Mouse (Mus musculus): ENCODE data around the gene Casz1. TPM values are rescaled to one million over a fixed set of nuclear protein-coding genes. Genes with fewer than 3 reads are reported as not detected.

Gene Casz1
- polyA plus RNA-seq, 1 experiment from 2014 or later, result 6.3 TPM

DNA sequence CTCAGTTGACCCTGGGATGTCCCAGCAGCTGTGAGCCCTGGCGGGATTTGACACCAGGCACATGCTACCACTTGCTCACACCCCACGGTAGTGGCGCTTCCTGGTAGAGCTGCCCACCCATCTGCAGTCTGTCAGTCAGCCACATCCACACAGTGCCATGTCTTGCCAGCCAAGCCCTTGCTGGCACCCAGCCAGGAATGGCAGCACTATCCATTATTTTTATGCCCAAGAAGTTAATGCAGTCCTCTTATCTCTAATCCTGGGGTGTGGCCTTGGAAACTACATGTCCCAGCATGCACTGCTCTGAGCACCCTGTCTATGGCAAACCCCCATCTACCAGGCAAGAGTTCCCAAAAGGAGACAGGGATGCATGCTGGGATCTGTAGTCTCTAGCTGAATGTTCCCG lies 141.2 kb downstream of the Casz1 start:
- H3K27ac ChIP-seq (replicated peaks), result peak overlapping the region; percentile 34; the same call in 1 of the 2 replicates
- H3K4me1 ChIP-seq, result peaks cover 49% of the 10 kb centered on the region
- no peak overlapping the region for H3K4me3 ChIP-seq
- H3K27me3 ChIP-seq (ENCODE audit: low read depth, poor library complexity, severe bottlenecking), result peaks cover 95% of the 10 kb centered on the region
- no peak for DNase-seq (ENCODE audit: low spot score)
- H3K9me3 ChIP-seq (replicated peaks), result no peaks in the 10 kb centered on the region
- H3K36me3 ChIP-seq, result peaks cover 21% of the 10 kb centered on the region
- WGBS, result 81% methylated on average over 4 of the region's 4 CpGs

DNA sequence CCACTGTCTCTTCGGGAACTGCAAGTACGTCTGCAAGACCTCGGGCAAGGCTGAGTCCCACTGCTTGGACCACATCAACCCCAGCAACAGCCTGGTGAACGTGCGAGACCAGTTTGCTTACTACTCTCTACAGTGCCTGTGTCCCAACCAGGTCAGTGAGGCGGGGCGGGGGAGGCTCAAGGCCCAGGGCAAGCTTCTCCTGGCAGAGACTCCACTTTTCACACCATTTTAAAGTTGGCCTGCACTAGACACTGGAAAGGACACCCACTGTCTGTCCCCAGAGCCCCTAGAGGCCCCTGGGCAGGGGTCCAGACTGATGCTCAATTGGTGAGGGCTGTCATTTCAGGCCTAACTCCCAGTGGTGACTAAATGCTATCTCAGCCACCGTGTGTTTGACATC lies 141.8 kb downstream of the Casz1 start:
- peaks cover 46% of the 10 kb centered on the region for H3K4me1 ChIP-seq
- DNase-seq (ENCODE audit: low spot score), result no peak
- WGBS, result 93% methylated on average over 8 of the region's 8 CpGs
- no peak overlapping the region for H3K4me3 ChIP-seq
- H3K27me3 ChIP-seq (ENCODE audit: low read depth, poor library complexity, severe bottlenecking), result peaks cover 96% of the 10 kb centered on the region
- H3K36me3 ChIP-seq, result peaks cover 21% of the 10 kb centered on the region
- H3K9me3 ChIP-seq (replicated peaks), result no peaks in the 10 kb centered on the region
- H3K27ac ChIP-seq (replicated peaks), result no peak overlapping the region

DNA sequence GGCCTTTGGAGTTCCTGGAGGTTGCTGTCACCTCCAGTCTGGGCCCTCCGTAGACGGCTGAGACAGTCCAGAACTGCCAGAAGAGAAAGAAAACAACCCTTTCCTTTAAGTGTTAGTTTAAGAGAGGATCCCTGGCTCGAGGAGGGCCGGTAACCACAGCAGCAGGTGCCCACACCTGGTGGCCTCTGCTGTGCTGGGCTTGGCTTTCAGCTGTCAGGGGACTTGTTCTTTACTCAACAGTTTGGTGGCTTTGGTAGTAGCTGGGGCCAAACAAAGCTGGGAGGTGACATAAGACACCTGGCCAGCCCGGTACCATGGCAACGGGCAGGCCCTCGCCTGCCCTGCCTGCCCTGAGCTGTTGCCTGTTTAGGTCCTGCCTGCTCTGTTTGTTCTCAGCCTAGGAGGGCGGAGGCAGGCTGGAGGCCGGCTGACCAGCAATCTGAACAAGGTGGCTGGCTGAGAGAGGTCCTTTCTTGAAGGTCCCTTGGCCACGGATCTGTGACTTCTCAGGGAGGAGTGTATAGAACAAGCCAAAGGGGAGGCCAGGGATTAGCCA lies 143.7 kb downstream of the Casz1 start:
- no peaks in the 10 kb centered on the region for H3K9me3 ChIP-seq (replicated peaks)
- 53% methylated on average over 10 of the region's 10 CpGs for WGBS
- H3K4me1 ChIP-seq, result peaks cover 47% of the 10 kb centered on the region
- H3K27ac ChIP-seq (replicated peaks), result 0 out of 2 replicates have a peak overlapping the region, but pooled peaks have one; percentile 9
- DNase-seq (ENCODE audit: low spot score), result no peak
- H3K4me3 ChIP-seq, result no peak overlapping the region
- peaks cover 96% of the 10 kb centered on the region for H3K27me3 ChIP-seq (ENCODE audit: low read depth, poor library complexity, severe bottlenecking)
- peaks cover 21% of the 10 kb centered on the region for H3K36me3 ChIP-seq

DNA sequence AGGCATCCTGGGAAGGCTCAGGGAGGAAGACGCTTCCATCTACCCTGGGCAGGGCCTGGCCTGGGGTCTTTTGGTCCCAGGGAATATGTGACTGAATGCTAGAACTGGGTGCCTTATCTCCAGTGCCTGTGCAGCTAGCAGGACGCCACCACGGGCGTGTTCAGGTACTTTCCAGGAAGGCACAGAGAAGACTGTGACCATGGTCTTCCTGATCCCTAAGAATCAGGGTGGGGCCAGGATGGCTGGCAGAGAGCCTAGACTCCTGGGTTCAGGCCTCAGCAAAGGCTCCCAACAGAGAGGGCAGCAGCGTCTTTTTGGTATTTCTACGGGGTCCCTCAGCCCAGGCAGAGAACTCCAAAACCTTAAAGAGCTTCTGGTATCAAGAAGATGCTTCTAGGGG lies 146.3 kb downstream of the Casz1 start:
- no peak for DNase-seq (ENCODE audit: low spot score)
- Histone ChIP-seq H3K4me1 (peaks cover 48% of the 10 kb centered on the region), H3K27me3 (ENCODE audit: low read depth, poor library complexity, severe bottlenecking) (peaks cover 95% of the 10 kb centered on the region), H3K9me3 (replicated peaks) (no peaks in the 10 kb centered on the region), H3K4me3 (no peak overlapping the region), H3K36me3 (peaks cover 13% of the 10 kb centered on the region), H3K27ac (replicated peaks) (no peak overlapping the region)
- 86% methylated on average over 6 of the region's 6 CpGs for WGBS

DNA sequence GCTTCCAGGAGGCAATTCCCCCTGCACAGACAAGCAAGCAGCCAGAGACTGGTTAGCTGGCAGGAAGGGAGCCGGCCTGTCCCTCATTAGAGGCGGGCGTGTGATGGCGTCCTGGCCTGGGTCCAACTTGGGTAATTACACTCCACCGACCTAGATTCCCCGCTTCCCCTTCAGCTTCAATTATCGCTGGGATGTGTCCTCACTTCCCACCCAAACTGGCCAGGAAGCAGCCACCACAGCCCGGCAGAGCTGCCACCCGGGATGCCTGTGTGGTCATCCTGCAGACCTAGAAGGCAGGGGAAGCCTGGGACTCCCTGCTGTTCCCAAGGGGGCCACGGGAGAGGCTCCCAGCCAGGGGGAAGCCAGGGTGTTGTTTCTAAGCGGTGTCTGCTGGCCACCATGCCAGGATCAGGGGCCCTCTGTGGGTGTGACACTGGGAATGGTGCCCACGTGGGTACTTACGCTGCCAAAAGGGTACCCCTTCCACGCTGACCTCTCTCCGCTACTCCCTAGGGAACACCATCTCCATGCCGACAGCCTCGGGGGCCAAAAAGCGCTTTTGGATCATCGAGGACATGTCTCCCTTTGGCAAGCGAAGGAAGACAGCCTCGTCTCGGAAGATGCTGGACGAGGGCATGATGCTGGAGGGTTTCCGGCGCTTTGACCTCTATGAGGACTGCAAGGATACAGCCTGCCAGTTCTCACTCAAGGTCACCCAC lies 146.9 kb downstream of the Casz1 start:
- Histone ChIP-seq H3K9me3 (replicated peaks) (no peaks in the 10 kb centered on the region), H3K27me3 (ENCODE audit: low read depth, poor library complexity, severe bottlenecking) (peaks cover 95% of the 10 kb centered on the region), H3K4me1 (peaks cover 48% of the 10 kb centered on the region), H3K27ac (replicated peaks) (no peak overlapping the region), H3K4me3 (no peak overlapping the region), H3K36me3 (peaks cover 13% of the 10 kb centered on the region)
- 48% methylated on average over 25 of the region's 25 CpGs for WGBS
- DNase-seq (ENCODE audit: low spot score), result no peak

DNA sequence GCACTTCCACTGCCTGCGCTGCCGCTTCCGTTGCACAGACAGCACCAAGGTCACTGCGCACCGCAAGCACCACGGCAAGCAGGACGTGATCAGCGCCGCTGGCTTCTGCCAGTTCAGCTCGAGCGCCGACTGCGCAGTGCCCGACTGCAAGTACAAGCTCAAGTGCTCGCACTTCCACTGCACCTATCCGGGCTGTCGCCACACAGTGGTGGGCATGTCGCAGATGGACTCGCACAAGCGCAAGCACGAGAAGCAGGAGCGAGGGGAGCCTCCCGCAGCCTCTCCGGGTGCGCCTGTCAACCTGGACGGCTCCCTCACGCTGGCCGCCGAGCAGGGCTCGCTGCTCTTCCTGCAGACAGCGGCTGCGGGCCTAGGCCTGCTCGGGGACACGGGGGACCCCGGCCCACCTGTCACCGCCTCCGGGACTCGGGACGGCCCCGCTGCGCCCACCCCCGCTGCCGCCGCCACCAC lies 147.6 kb downstream of the Casz1 start:
- Histone ChIP-seq H3K4me1 (peaks cover 48% of the 10 kb centered on the region), H3K9me3 (replicated peaks) (no peaks in the 10 kb centered on the region), H3K4me3 (peak overlapping the region; percentile 56), H3K27ac (replicated peaks) (peak overlapping the region; percentile 53; the same call in 1 of the 2 replicates), H3K27me3 (ENCODE audit: low read depth, poor library complexity, severe bottlenecking) (peaks cover 96% of the 10 kb centered on the region), H3K36me3 (peaks cover 13% of the 10 kb centered on the region)
- DNase-seq (ENCODE audit: low spot score), result peak; percentile 62
- WGBS, result 3% methylated on average over 43 of the region's 44 CpGs

DNA sequence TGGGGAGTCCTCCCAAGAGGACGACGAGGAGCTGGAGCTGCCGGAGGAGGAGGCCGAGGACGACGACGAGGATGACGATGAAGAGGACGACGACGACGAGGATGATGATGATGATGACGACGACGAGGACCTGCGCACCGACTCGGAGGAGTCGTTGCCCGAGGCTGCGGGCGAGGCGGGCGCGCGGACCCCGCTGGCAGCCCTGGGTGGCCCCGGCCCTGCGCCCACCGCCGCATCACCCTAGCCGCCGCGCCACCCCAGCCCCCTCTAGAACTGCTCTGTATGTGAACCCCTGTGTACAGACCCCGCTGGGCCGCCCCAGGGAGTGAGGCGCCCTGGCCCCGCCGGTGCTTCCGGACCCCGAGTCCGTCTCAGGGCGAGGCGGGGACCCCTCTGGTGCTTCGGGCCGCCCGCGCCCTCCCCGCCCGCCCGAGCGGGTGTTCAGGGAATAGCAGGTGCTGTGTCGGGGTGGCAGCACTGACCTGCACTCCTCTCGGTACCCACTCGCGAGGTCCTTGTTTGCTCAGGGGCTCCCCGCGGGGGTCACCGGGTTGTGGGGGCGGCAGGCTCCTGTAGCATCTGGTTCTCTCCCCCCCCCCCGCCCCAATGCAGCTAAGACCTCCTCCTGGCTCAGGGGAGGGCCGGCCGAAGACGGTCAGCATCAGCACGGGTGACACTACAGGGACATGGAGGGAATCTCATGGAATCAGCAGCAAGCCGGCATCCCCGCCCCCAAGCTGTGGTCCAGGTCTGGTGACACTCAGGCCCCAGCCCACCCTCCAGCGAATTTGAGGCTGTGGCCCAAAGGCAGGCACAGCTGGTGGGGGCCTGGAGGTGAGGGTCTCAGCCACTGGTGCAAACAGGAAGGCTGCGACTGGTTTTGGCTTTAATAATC lies 148.3 kb downstream of the Casz1 start:
- Histone ChIP-seq H3K36me3 (peaks cover 13% of the 10 kb centered on the region), H3K9me3 (replicated peaks) (no peaks in the 10 kb centered on the region), H3K4me1 (peaks cover 48% of the 10 kb centered on the region), H3K4me3 (peak overlapping the region; percentile 56), H3K27me3 (ENCODE audit: low read depth, poor library complexity, severe bottlenecking) (peaks cover 89% of the 10 kb centered on the region), H3K27ac (replicated peaks) (peak overlapping the region; percentile 53; the same call in 1 of the 2 replicates)
- peak; percentile 62 for DNase-seq (ENCODE audit: low spot score)
- 2% methylated on average over 66 of the region's 69 CpGs for WGBS

DNA sequence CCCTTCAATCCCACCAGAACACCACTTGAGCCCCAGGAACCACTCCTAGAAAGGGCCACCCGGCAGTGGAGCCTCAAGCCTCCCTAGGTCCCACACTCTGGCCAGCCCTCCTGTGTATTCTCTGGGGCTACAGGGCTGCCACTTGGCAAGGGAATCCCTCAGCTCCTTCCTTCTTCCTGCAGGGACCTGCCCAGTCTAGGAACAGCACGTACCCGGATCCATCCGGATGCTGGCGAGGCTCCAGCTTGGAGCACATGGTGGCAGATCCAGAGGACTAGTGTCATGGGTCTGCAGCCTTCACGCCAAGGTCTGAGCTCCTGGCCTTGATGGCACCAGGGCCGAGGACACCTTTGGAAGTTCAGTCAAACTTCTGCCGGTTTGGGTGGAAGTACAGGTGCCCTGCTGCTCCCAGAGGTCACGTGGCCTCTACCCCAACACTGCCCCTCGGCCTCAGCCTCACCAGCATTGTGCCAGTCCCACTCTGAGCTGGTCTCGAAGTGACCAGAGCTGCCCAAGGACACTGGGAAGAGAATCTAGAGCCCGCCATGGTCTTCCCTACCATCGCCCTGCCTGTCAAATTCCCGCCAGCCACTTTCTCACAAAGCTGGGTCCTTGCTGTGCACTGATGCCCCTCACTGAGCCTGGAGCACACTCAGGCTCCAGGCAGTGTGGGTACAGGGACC lies 151.0 kb downstream of the Casz1 start:
- no peak for DNase-seq (ENCODE audit: low spot score)
- WGBS, result 91% methylated on average over 14 of the region's 14 CpGs

DNA sequence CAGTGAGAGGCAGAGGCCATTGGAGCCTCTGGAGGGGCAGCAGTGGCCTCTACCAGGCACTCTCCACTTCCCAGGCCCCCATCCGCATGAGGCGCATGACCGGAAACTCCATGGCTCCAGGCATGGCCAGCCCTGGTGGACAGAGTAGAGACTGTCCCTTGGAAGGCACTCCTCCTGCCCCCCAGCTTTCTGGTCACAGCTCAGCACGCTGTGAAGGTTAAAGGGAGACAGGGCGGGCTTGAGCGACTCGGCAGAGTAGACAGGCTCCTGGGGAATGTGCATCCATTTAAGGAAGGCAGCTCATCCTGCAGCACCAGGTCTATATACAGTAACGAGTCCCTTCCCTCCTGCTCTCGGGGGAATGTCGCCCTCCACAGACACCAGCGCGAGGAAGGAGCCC lies 155.8 kb downstream of the Casz1 start:
- Histone ChIP-seq H3K4me1 (no peaks in the 10 kb centered on the region), H3K27me3 (ENCODE audit: low read depth, poor library complexity, severe bottlenecking) (peaks cover 15% of the 10 kb centered on the region), H3K9me3 (replicated peaks) (no peaks in the 10 kb centered on the region), H3K4me3 (no peak overlapping the region), H3K27ac (replicated peaks) (no peak overlapping the region), H3K36me3 (peaks cover 39% of the 10 kb centered on the region)
- WGBS, result 77% methylated on average over 12 of the region's 12 CpGs
- no peak for DNase-seq (ENCODE audit: low spot score)

More for the DNA sequence above, 151.0 kb downstream of the Casz1 start:
- Histone ChIP-seq H3K27ac (replicated peaks) (no peak overlapping the region), H3K9me3 (replicated peaks) (no peaks in the 10 kb centered on the region), H3K4me3 (no peak overlapping the region), H3K27me3 (ENCODE audit: low read depth, poor library complexity, severe bottlenecking) (peaks cover 62% of the 10 kb centered on the region), H3K36me3 (peaks cover 9% of the 10 kb centered on the region), H3K4me1 (peaks cover 26% of the 10 kb centered on the region)

DNA sequence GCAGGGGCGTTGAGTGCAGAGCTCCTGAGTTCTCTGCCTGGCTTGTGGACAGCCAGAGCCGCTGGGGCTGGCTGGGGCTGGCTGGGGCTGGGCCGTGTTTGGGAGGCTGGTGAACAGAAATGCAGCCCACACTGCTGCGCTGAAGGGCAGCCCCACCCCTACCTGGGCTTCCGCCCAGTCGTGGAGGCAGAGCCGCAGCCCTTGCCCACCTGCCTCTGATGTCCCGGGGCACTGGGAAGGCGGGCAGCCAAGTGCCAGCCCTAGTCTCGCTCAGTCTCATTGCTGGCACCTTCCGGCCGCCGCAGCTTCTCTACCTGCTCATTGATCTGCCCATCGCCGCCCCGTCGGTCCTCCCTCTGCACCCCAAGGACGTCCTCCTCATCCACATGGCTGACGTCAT lies 156.9 kb downstream of the Casz1 start:
- H3K27me3 ChIP-seq (ENCODE audit: low read depth, poor library complexity, severe bottlenecking), result peaks cover 4% of the 10 kb centered on the region
- no peaks in the 10 kb centered on the region for H3K9me3 ChIP-seq (replicated peaks)
- 0 out of 2 replicates have a peak, but pooled peaks cover 3% of the 10 kb centered on the region for H3K4me1 ChIP-seq
- H3K36me3 ChIP-seq, result peaks cover 49% of the 10 kb centered on the region
- no peak overlapping the region for H3K4me3 ChIP-seq
- no peak for DNase-seq (ENCODE audit: low spot score)
- no peak overlapping the region for H3K27ac ChIP-seq (replicated peaks)
- WGBS, result 95% methylated on average over 19 of the region's 19 CpGs

DNA sequence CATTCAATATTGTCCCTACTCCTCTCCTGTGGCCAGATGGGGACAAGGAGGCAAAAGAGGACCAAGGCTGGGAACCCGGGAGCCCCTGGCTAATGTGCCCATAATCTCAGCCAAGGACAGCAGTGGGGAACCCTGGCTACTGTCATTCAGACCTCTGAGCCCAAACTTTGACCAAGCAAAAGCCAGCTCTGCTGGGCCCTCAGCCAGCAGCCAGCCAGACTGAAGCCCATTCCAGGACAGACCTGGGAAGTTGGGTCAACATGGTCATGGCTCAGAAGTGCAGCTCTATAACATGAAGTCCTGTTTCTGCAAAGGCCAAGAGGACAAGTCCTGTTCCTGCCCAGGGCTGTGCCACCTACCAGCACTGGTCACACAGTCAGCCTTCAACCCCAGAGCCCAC lies 157.9 kb downstream of the Casz1 start:
- Histone ChIP-seq H3K27me3 (ENCODE audit: low read depth, poor library complexity, severe bottlenecking) (no peaks in the 10 kb centered on the region), H3K4me3 (no peak overlapping the region), H3K4me1 (0 out of 2 replicates have a peak, but pooled peaks cover 3% of the 10 kb centered on the region), H3K27ac (replicated peaks) (no peak overlapping the region), H3K9me3 (replicated peaks) (no peaks in the 10 kb centered on the region), H3K36me3 (peaks cover 53% of the 10 kb centered on the region)
- DNase-seq (ENCODE audit: low spot score), result no peak
- WGBS, result 75% methylated on average over 1 of the region's 1 CpGs
